Mouse (Mus musculus): ENCODE measurements at regions not wholly inside any gene's neighbourhood (a gene's known extent, or its start where the extent isn't known, plus 50 kb on each side); places are given as distances from the start of the nearest gene placed in this dataset.

GRCm38 (mm10) chr16:13487659-13488058 lies 180.3 kb downstream of the Parn start:
- DNase-seq, result no peak

GRCm38 (mm10) chr16:13486571-13486970 lies 181.4 kb downstream of the Parn start:
- peak; percentile 38 for DNase-seq

GRCm38 (mm10) chr16:13480221-13480620 lies 187.7 kb downstream of the Parn start:
- DNase-seq, result peak; percentile 84

- DNase-seq, result peak; percentile 68
These were observed 191.3 kb downstream of the Parn start for GRCm38 (mm10) chr16:13476653-13477052.

GRCm38 (mm10) chr16:13474956-13475355 lies 193.0 kb downstream of the Parn start:
- no peak for DNase-seq

- DNase-seq, result no peak
These were observed 193.7 kb downstream of the Parn start for GRCm38 (mm10) chr16:13474274-13474673.

GRCm38 (mm10) chr16:13467139-13467538 lies 200.8 kb downstream of the Parn start:
- no peak for DNase-seq

Small RNA genes lying in the stretch of these regions (microRNA-seq; reads per million reads assigned to microRNA genes)
- gene Mir6365, result 0 reads per million in 2 experiments

All from adrenal gland, adult 8-10 months (tissue).